Mouse (Mus musculus) stomach, embryonic 16.5 days (tissue): Measurements from ENCODE around the gene Fbxl17. TPM values are rescaled to one million over a fixed set of nuclear protein-coding genes. Genes with fewer than 3 reads are reported as not detected.

Source experiments
- ATAC-seq: fragments of 200-750 bp; cut with Nextera tagmentation; 2 replicates; pipeline ENCODE4 v1.8.0; 2017; ENCODE audit warnings: moderate number of reproducible peaks, moderate TSS enrichment; ENCODE audit not compliant: insufficient read depth, low FRiP score
- H3K27ac ChIP-seq: fragments of 300-500 bp; sonication (generic); 2 replicates; pipeline ENCODE4 v1.5.1; 2014; ENCODE audit warnings: low read length
- H3K27me3 ChIP-seq: fragments of 300-500 bp; sonication (generic); 2 replicates; pipeline ENCODE4 v1.6.1; 2014; ENCODE audit warnings: low read length, control low read depth, mixed read lengths; ENCODE audit not compliant: control insufficient read depth, insufficient read depth
- H3K36me3 ChIP-seq: fragments of 300-500 bp; sonication (generic); 2 replicates; pipeline ENCODE4 v1.6.1; 2014; ENCODE audit warnings: low read length; ENCODE audit not compliant: control insufficient read depth, insufficient read depth
- H3K4me1 ChIP-seq: fragments of 300-500 bp; sonication (generic); 2 replicates; pipeline ENCODE4 v1.6.1; 2014; ENCODE audit warnings: low read length, control low read depth, mixed read lengths; ENCODE audit not compliant: control insufficient read depth, insufficient read depth
- H3K4me2 ChIP-seq: fragments of 300-500 bp; sonication (generic); 2 replicates; pipeline ENCODE4 v1.6.1; 2014; ENCODE audit warnings: low read depth, low read length, mixed read lengths
- H3K4me3 ChIP-seq: fragments of 300-500 bp; sonication (generic); replicated peaks from 2 replicates; pipeline ENCODE4 v1.5.1; 2014; ENCODE audit warnings: mild to moderate bottlenecking, low read length
- H3K9ac ChIP-seq: fragments of 300-500 bp; sonication (generic); 2 replicates; pipeline ENCODE4 v1.6.1; 2014; ENCODE audit warnings: low read length
- H3K9me3 ChIP-seq: fragments of 300-500 bp; sonication (generic); replicated peaks from 2 replicates; pipeline ENCODE4 v1.6.1; 2016; ENCODE audit warnings: low read length, control low read depth; ENCODE audit not compliant: control insufficient read depth
- WGBS: fragments of 180-500 bp; shearing (Covaris S2); extraction: QIAGEN DNeasy Blood & Tissue Kit; methylation state at CpG from one replicate; pipeline ENCODE4 v1.1.7; 2014; 5-methylcytosine and 5-hydroxymethylcytosine counted together
- polyA plus RNA-seq: library from polyadenylated mRNA; unstranded; fragments of >200 nt; fragmentation: Nextera tagmentation; extraction: Ambion mirVana; gene quantifications from 2 replicates; pipeline ENCODE4 v1.2.1, GENCODE M21; 2015

Fbxl17 gene
- polyA plus RNA-seq, 1 experiment from 2014 or later, result 4.7 TPM

DNA sequence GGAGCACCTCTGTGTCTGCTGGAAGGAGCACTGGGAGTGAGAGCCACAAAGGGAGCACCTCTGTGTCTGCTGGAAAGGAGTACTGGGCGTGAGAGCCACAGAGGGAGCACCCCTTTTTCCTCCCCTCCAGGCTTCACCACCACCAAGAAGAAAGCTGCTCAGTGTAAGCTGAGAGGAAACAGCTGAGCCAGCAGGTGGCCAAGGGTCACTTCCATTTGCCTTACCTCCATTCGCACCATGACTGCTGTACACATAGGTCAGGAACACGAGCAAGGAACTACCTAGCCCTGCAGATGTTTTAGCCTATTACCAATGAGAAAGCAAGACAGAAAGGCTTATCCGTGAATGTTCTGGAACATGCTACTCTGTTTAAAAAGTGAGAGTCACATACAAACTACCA, 10.3 kb downstream of the Fbxl17 start:
- Histone ChIP-seq H3K9me3 (no peaks in the 10 kb centered on the region), H3K4me3 (no peak overlapping the region), H3K4me1 (peaks cover 9% of the 10 kb centered on the region), H3K27me3 (no peaks in the 10 kb centered on the region), H3K36me3 (peaks cover 2% of the 10 kb centered on the region; the same call in 1 of the 2 replicates), H3K9ac (no peak overlapping the region), H3K4me2 (no peak overlapping the region), H3K27ac (no peak overlapping the region)
- 74% methylated on average over 4 of the region's 4 CpGs for WGBS
- ATAC-seq, result no peak

DNA sequence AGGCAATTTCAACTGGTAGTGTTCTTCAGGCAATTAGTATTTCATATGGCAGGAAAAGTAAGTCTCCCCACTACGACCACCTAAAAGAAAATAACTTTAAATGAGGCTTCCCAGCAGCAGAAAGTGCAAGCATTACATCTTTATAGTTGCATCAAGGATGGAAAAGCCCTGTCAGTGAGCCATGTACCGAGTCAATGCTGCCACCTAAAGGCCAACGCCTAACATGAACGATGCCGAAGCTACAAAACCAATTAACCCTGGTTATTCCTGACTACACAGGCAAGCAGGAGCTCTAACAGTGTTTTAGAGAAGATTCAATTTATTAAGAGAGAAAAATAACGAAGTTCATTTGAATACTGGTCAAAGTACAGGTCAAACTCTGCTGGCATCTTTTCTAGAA, 32.0 kb downstream of the Fbxl17 start:
- Histone ChIP-seq H3K27me3 (no peaks in the 10 kb centered on the region), H3K4me3 (no peak overlapping the region), H3K4me2 (no peak overlapping the region), H3K9me3 (no peaks in the 10 kb centered on the region), H3K27ac (no peak overlapping the region), H3K36me3 (no peaks in the 10 kb centered on the region), H3K4me1 (no peaks in the 10 kb centered on the region), H3K9ac (no peak overlapping the region)
- ATAC-seq, result no peak
- WGBS, result 6% methylated on average over 6 of the region's 6 CpGs

GRCm38 (mm10) chr17:63465239-63465638, 34.6 kb downstream of the Fbxl17 start:
- H3K9me3 ChIP-seq, result no peaks in the 10 kb centered on the region
- H3K4me1 ChIP-seq, result no peaks in the 10 kb centered on the region
- WGBS, result 75% methylated on average over 1 of the region's 1 CpGs
- no peaks in the 10 kb centered on the region for H3K36me3 ChIP-seq
- ATAC-seq, result no peak
- H3K4me2 ChIP-seq, result no peak overlapping the region
- H3K9ac ChIP-seq, result no peak overlapping the region
- H3K27me3 ChIP-seq, result no peaks in the 10 kb centered on the region
- H3K27ac ChIP-seq, result no peak overlapping the region
- H3K4me3 ChIP-seq, result no peak overlapping the region

- Histone ChIP-seq H3K4me2 (no peak overlapping the region), H3K9ac (no peak overlapping the region), H3K27ac (no peak overlapping the region), H3K36me3 (no peaks in the 10 kb centered on the region), H3K4me3 (no peak overlapping the region), H3K9me3 (no peaks in the 10 kb centered on the region), H3K27me3 (no peaks in the 10 kb centered on the region), H3K4me1 (no peaks in the 10 kb centered on the region)
- 67% methylated on average over 7 of the region's 7 CpGs for WGBS
- no peak for ATAC-seq
Measured at GRCm38 (mm10) chr17:63462512-63462911, 37.3 kb downstream of the Fbxl17 start.

DNA sequence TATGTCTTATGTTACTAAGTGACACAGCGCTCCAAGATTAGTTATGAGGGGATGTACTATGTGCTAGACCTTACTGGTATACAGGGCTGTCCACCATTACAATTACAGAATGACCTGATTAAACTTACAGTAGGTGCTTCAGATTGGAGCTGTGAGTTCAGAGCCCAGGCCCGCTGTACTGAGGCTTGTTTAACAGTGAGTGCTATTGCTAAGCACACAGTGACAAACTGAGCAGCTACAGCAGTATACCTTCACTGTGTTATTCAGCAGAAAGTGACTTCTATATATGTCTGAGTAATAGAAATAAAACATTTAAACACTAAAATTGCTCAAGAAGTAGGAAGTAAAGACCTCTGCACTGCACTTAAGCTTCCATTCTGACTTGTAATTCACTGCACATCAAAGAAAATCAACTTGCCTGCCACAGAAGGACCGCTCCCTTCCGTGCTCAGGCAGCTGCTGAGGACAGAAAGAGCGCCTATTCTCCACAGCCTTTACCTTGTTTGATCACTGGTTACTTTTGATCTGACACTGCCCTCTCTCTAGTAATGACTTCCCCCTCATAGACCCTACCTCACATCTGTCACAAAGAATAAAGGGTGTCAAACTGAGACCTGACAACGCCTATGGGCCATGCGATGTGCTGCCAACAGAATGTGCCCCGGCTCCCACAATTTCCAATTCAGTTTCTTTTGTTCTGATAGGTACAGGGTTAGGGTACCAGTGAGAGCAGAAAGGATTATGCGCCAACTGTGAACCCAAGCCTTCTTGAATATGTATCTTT, 39.9 kb downstream of the Fbxl17 start:
- Histone ChIP-seq H3K9ac (no peak overlapping the region), H3K4me2 (no peak overlapping the region), H3K27ac (no peak overlapping the region), H3K27me3 (no peaks in the 10 kb centered on the region), H3K4me3 (no peak overlapping the region), H3K4me1 (no peaks in the 10 kb centered on the region), H3K9me3 (no peaks in the 10 kb centered on the region; the same call in 1 of the 2 replicates), H3K36me3 (peaks cover 4% of the 10 kb centered on the region)
- no peak for ATAC-seq
- WGBS, result 66% methylated on average over 9 of the region's 9 CpGs

GRCm38 (mm10) chr17:63458052-63458451, 41.8 kb downstream of the Fbxl17 start:
- no peak overlapping the region for H3K4me2 ChIP-seq
- H3K27ac ChIP-seq, result no peak overlapping the region
- H3K36me3 ChIP-seq, result peaks cover 4% of the 10 kb centered on the region
- H3K9ac ChIP-seq, result no peak overlapping the region
- no peak for ATAC-seq
- H3K9me3 ChIP-seq, result no peaks in the 10 kb centered on the region; the same call in 1 of the 2 replicates
- H3K4me3 ChIP-seq, result no peak overlapping the region
- no peaks in the 10 kb centered on the region for H3K4me1 ChIP-seq
- WGBS, result 93% methylated on average over 3 of the region's 3 CpGs
- H3K27me3 ChIP-seq, result no peaks in the 10 kb centered on the region

GRCm38 (mm10) chr17:63451311-63452006, 48.4 kb downstream of the Fbxl17 start:
- 44% methylated on average over 10 of the region's 10 CpGs for WGBS
- Histone ChIP-seq H3K4me1 (peaks cover 6% of the 10 kb centered on the region; the same call in 1 of the 2 replicates), H3K9ac (no peak overlapping the region), H3K27ac (0 out of 2 replicates have a peak overlapping the region, but pooled peaks have one; percentile 55), H3K27me3 (no peaks in the 10 kb centered on the region), H3K4me3 (no peak overlapping the region), H3K4me2 (peak overlapping the region; percentile 15; the same call in 1 of the 2 replicates), H3K36me3 (peaks cover 4% of the 10 kb centered on the region), H3K9me3 (no peaks in the 10 kb centered on the region; the same call in 1 of the 2 replicates)
- no peak for ATAC-seq

DNA sequence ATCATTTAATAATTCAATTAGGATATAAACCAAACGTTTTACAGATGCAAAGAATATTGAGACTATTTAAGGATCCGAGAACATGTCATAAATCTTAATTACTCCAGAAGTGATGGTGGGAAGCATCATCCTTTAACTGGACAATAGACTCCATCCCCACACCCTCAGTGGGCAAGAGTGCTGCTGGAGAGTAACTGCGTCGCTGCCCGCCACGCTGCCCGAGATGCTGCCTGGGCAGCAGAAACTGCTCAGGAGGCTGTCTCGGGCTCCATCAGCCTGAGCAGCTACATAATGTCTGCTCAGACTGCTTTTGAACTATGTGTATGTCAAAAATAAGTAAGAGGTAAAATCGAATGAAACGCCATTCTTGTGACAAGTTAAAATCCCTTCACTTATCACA, 52.1 kb downstream of the Fbxl17 start:
- H3K27me3 ChIP-seq, result no peaks in the 10 kb centered on the region
- H3K4me2 ChIP-seq, result no peak overlapping the region
- no peak overlapping the region for H3K4me3 ChIP-seq
- no peaks in the 10 kb centered on the region for H3K36me3 ChIP-seq
- peaks cover 6% of the 10 kb centered on the region; the same call in 1 of the 2 replicates for H3K4me1 ChIP-seq
- no peak overlapping the region for H3K27ac ChIP-seq
- no peak overlapping the region for H3K9ac ChIP-seq
- 74% methylated on average over 10 of the region's 10 CpGs for WGBS
- H3K9me3 ChIP-seq, result no peaks in the 10 kb centered on the region
- ATAC-seq, result no peak

GRCm38 (mm10) chr17:63446971-63447679, 52.7 kb downstream of the Fbxl17 start:
- WGBS, result 79% methylated on average over 10 of the region's 10 CpGs
- H3K4me3 ChIP-seq, result no peak overlapping the region
- no peak overlapping the region for H3K4me2 ChIP-seq
- H3K4me1 ChIP-seq, result peaks cover 6% of the 10 kb centered on the region; the same call in 1 of the 2 replicates
- ATAC-seq, result no peak
- no peak overlapping the region for H3K27ac ChIP-seq
- H3K36me3 ChIP-seq, result no peaks in the 10 kb centered on the region
- H3K27me3 ChIP-seq, result no peaks in the 10 kb centered on the region
- no peak overlapping the region for H3K9ac ChIP-seq
- no peaks in the 10 kb centered on the region for H3K9me3 ChIP-seq
